Mouse (Mus musculus) G1E (cell line): ENCODE measurements around the gene Ski.

Source experiments
- CTCF ChIP-seq: IDR thresholded peaks from 2 replicates; pipeline ENCODE4 v1.5.1; 2012; ENCODE audit warnings: low read depth, low read length, inconsistent platforms, mixed read lengths
- GATA1 ChIP-seq: IDR thresholded peaks from 2 replicates; pipeline ENCODE4 v1.6.1; 2012; ENCODE audit warnings: borderline replicate concordance, low read length, inconsistent platforms, mixed read lengths
- GATA2 ChIP-seq: IDR thresholded peaks from 2 replicates; pipeline ENCODE4 v1.6.1; 2012; ENCODE audit warnings: low read depth, low read length, inconsistent platforms, borderline replicate concordance
- TAL1 ChIP-seq: conservative IDR thresholded peaks from 2 replicates; pipeline ENCODE4 v1.6.1; 2012; ENCODE audit warnings: low read depth, low read length, inconsistent platforms, mixed read lengths

DNA sequence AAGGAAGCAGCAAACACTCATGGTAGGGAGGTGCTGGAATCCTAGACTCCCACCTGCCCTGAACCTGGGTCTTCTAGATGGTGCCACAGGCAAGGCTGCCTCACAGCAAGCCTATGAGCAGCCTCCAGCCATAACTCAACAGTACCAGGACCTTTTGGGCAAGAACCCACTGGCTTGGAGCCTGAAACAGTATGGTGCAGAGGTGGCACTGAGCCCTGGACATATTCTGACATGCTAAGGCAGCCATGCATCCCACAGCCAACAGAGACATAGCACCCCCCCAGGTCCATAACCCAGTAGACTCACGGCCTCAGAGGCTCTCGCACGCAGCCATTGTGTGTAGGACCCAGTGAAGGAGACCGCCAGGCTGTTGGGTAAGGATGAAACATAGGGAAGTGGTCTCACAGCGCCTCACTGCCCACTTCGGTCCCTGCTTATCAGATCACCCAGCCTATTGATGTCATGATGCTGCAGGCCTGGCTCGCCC, 87.7 kb downstream of the Ski start:
- TF ChIP-seq CTCF, result no peak
- TF ChIP-seq TAL1, result no peak
- TF ChIP-seq GATA1, result no peak
- no peak for TF ChIP-seq GATA2
